Mouse (Mus musculus): ENCODE results near the gene Sfrp2. TPM values are rescaled to one million over a fixed set of nuclear protein-coding genes. Genes with fewer than 3 reads are reported as not detected.

The Sfrp2 gene
- 2.1 TPM for polyA plus RNA-seq (2017; shearing (Covaris generic))

DNA sequence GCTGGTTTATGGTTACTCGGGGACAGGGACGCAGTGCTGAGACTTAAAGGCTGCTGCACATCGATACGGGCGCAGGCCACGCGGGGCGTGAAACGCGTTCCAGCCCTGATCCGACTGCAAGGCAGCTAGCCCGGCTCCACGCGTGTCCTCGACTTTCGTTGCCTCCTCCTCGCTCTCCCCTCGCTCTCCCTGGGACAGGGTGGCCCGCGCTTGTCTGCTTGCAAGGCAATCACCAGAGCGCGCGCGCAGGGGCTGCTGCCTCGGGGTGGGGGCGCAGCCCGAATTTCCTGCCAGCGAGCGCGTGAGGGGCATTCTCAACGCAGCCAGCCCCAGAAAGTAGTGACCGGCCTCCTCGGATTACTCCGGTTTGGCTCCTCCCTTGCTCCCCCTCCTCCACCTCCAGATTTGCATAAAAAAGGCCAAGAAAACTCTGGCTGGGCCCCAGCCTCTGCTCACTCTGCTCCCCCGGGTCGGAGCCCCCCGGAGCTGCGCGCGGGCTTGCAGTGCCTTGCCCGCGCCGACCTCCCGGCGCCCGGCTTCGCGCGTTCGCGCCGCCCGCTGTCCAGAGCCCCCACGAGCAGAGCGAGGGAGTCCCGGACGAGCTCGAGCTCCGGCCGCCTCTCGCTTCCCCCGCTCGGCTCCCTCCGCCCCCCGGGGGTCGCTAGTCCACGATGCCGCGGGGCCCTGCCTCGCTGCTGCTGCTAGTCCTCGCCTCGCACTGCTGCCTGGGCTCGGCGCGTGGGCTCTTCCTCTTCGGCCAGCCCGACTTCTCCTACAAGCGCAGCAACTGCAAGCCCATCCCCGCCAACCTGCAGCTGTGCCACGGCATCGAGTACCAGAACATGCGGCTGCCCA, at the start of gene Sfrp2:
Sfrp2 (plus strand) TSS at position 451 of the 855 bp plus-strand sequence.

Other genes starting within 250 kb of the Sfrp2 start
- 6.9 TPM for gene Tlr2, start 75.4 kb downstream of the Sfrp2 start, polyA plus RNA-seq (2017; shearing (Covaris generic))

Data from CD4-positive, CD25-positive, alpha-beta regulatory T cell, adult 9 weeks (primary cell).